In genomic region chr9:121614241-121614757, GRCm38 (mm10) we compare ENCODE assay signal across 24 mouse cellular contexts. TPM values are rescaled to one million over a fixed set of nuclear protein-coding genes. Genes with fewer than 3 reads are reported as not detected.
"Had no signal": no experiment of that assay in that cellular context is flagged by ENCODE, and none has a peak within 500 bp of the region (broad histone marks: within the 10 kb centered on the region; RNA-seq: fewer than 3 reads in every experiment).

No protein-coding gene starts in this region.

- H3K4me1 ChIP-seq: limb, embryonic 15.5 days; midbrain, embryonic 13.5 days; stomach, embryonic 15.5 days had no signal

- H3K4me3 ChIP-seq: left cerebral cortex, adult 2 months; limb, embryonic 12.5 days; limb, embryonic 15.5 days; midbrain, embryonic 13.5 days; stomach, embryonic 15.5 days had no signal

- H3K36me3 ChIP-seq: limb, embryonic 12.5 days; limb, embryonic 15.5 days; midbrain, embryonic 13.5 days; stomach, embryonic 15.5 days had no signal

- H3K27ac ChIP-seq: kidney, postnatal 0 days; left cerebral cortex, adult 2 months; limb, embryonic 12.5 days; limb, embryonic 15.5 days; liver, embryonic 14.5 days; macrophage; midbrain, embryonic 13.5 days; stomach, embryonic 15.5 days had no signal

- H3K9me3 ChIP-seq: limb, embryonic 12.5 days; limb, embryonic 15.5 days; midbrain, embryonic 13.5 days; stomach, embryonic 15.5 days had no signal

- H3K9ac ChIP-seq: limb, embryonic 12.5 days; limb, embryonic 15.5 days; liver, embryonic 14.5 days; liver, postnatal 0 days; lung, embryonic 14.5 days; midbrain, embryonic 13.5 days; stomach, embryonic 15.5 days had no signal

- DNase-seq: kidney, adult 2 months; kidney, postnatal 25 days; layer of hippocampus, postnatal 36 days; left cerebral cortex, postnatal 4 days; liver, postnatal 0 days; lung, embryonic 14.5 days; right cerebral cortex, postnatal 14 days; spleen, adult 18-20 months; thymus, postnatal 36 days had no signal

- H3K27me3 ChIP-seq: limb, embryonic 15.5 days; midbrain, embryonic 13.5 days; stomach, embryonic 15.5 days had no signal

RNA-seq across cellular contexts. Expression of gene Lyzl4, which starts 27.6 kb away (rescaled TPM):
- total RNA-seq: megakaryocyte, adult 5-6 weeks; midbrain, postnatal 0 days had no signal
- polyA plus RNA-seq: kidney, postnatal 0 days; limb, embryonic 12.5 days; liver, embryonic 11.5 days; lung, embryonic 14.5 days; lung, postnatal 0 days; midbrain, postnatal 0 days; neural tube, embryonic 11.5 days; neural tube, embryonic 14.5 days had no signal

RNA-seq across cellular contexts. Expression of gene Vipr1, which starts 28.2 kb away (rescaled TPM):
- polyA plus RNA-seq: kidney, embryonic 14.5 days had no signal
